10 mouse cellular contexts compared by ENCODE assay signal in genomic region chr15:83417407-83417806, GRCm38 (mm10). TPM values are rescaled to one million over a fixed set of nuclear protein-coding genes. Genes with fewer than 3 reads are reported as not detected.
DNase-seq lines count a peak whose midpoint lies in the region; ATAC-seq and TF ChIP-seq lines count a peak whose summit lies in the region.
"Had no signal": no experiment of that assay in that cellular context is flagged by ENCODE, and none has a peak within 500 bp of the region (broad histone marks: within the 10 kb centered on the region; RNA-seq: fewer than 3 reads in every experiment).

No protein-coding gene starts in this region.

- no peaks in the 10 kb centered on the region for H3K36me3 ChIP-seq in intestine, embryonic 14.5 days (ENCODE audit: control insufficient read depth, insufficient read depth, low read length)
- H3K36me3 ChIP-seq in intestine, postnatal 0 days (ENCODE audit: control insufficient read depth, insufficient read depth), result no peaks in the 10 kb centered on the region
- H3K36me3 ChIP-seq in myocyte (ENCODE audit: control insufficient read depth, insufficient read depth), result no peaks in the 10 kb centered on the region
- no peaks in the 10 kb centered on the region for H3K36me3 ChIP-seq in forebrain, embryonic 10.5 days (replicated peaks)
- no peaks in the 10 kb centered on the region for H3K36me3 ChIP-seq in hindbrain, postnatal 0 days (ENCODE audit: insufficient read depth, low read length)
- H3K36me3 ChIP-seq: embryonic facial prominence, embryonic 12.5 days; neural tube, embryonic 13.5 days had no signal

- no peak overlapping the region for H3ac ChIP-seq in myocyte (ENCODE audit: control insufficient read depth, insufficient read length)

- no peak for TF ChIP-seq POLR2A in myocyte (IDR thresholded peaks at IDR 0.05; ENCODE audit: insufficient read length, low read depth)

- peaks cover 99% of the 10 kb centered on the region for H3K79me2 ChIP-seq in myocyte (ENCODE audit: control insufficient read depth, insufficient read depth)

- no peak for TF ChIP-seq CTCF in intestine, postnatal 0 days (IDR thresholded peaks at IDR 0.05; ENCODE audit: low read depth)
- no peak for TF ChIP-seq CTCF in hindbrain, postnatal 0 days (IDR thresholded peaks at IDR 0.05; ENCODE audit: low read depth)

- 63% methylated on average over 7 of the region's 7 CpGs for WGBS in intestine, embryonic 14.5 days
- 64% methylated on average over 7 of the region's 7 CpGs for WGBS in intestine, postnatal 0 days
- 84% methylated on average over 7 of the region's 7 CpGs for WGBS in forebrain, embryonic 10.5 days
- 70% methylated on average over 7 of the region's 7 CpGs for whole genome bisulfite sequencing in hindbrain, postnatal 0 days

- no peaks in the 10 kb centered on the region for H3K9me3 ChIP-seq in intestine, embryonic 14.5 days (ENCODE audit: control insufficient read depth, low read length)
- no peaks in the 10 kb centered on the region for H3K9me3 ChIP-seq in intestine, postnatal 0 days (ENCODE audit: control insufficient read depth)
- H3K9me3 ChIP-seq in forebrain, embryonic 10.5 days, result no peaks in the 10 kb centered on the region
- no peaks in the 10 kb centered on the region for H3K9me3 ChIP-seq in hindbrain, postnatal 0 days (ENCODE audit: low read length)
- H3K9me3 ChIP-seq: embryonic facial prominence, embryonic 12.5 days; neural tube, embryonic 13.5 days had no signal

- no peaks in the 10 kb centered on the region for H3K27me3 ChIP-seq in intestine, embryonic 14.5 days (replicated peaks; ENCODE audit: control insufficient read depth, insufficient read depth, low read length)
- no peaks in the 10 kb centered on the region for H3K27me3 ChIP-seq in intestine, postnatal 0 days (replicated peaks; ENCODE audit: control insufficient read depth, insufficient read depth, low read length)
- H3K27me3 ChIP-seq in myocyte (ENCODE audit: control insufficient read depth, insufficient read depth, insufficient read length), result no peaks in the 10 kb centered on the region
- no peaks in the 10 kb centered on the region for H3K27me3 ChIP-seq in forebrain, embryonic 10.5 days (ENCODE audit: poor library complexity, severe bottlenecking)
- H3K27me3 ChIP-seq in hindbrain, postnatal 0 days (ENCODE audit: insufficient read depth, low read length), result no peaks in the 10 kb centered on the region
- H3K27me3 ChIP-seq: embryonic facial prominence, embryonic 12.5 days; neural tube, embryonic 13.5 days had no signal

- no peak overlapping the region for H3K4me3 ChIP-seq in intestine, embryonic 14.5 days (ENCODE audit: low read depth, low read length)
- no peak overlapping the region for H3K4me3 ChIP-seq in intestine, postnatal 0 days (ENCODE audit: low read depth, low read length)
- no peak overlapping the region for H3K4me3 ChIP-seq in myocyte
- H3K4me3 ChIP-seq in forebrain, embryonic 10.5 days, result no peak overlapping the region
- H3K4me3 ChIP-seq in hindbrain, postnatal 0 days (ENCODE audit: low read length), result no peak overlapping the region
- H3K4me3 ChIP-seq: embryonic facial prominence, embryonic 12.5 days; neural tube, embryonic 13.5 days had no signal

- ATAC-seq in intestine, embryonic 14.5 days (replicated peaks; ENCODE audit: low FRiP score, low TSS enrichment, low read depth), result no peak
- no peak for ATAC-seq in intestine, postnatal 0 days
- no peak for ATAC-seq in hindbrain, postnatal 0 days

- no peak overlapping the region for H3K4me2 ChIP-seq in intestine, embryonic 14.5 days (ENCODE audit: low read length)
- no peak overlapping the region for H3K4me2 ChIP-seq in intestine, postnatal 0 days (replicated peaks; ENCODE audit: low read depth)
- H3K4me2 ChIP-seq in myocyte (ENCODE audit: low read depth), result peak overlapping the region; percentile 69
- H3K4me2 ChIP-seq in hindbrain, postnatal 0 days (ENCODE audit: low read depth, low read length), result no peak overlapping the region
- H3K4me2 ChIP-seq: embryonic facial prominence, embryonic 12.5 days; neural tube, embryonic 13.5 days had no signal

- no peak overlapping the region for H3K9ac ChIP-seq in intestine, embryonic 14.5 days (ENCODE audit: low read length)
- no peak overlapping the region for H3K9ac ChIP-seq in intestine, postnatal 0 days (ENCODE audit: low read depth, low read length)
- H3K9ac ChIP-seq in hindbrain, postnatal 0 days (replicated peaks; ENCODE audit: low read length), result no peak overlapping the region
- H3K9ac ChIP-seq: embryonic facial prominence, embryonic 12.5 days; neural tube, embryonic 13.5 days had no signal

- no peak for DNase-seq in intestine, embryonic 14.5 days (ENCODE audit: low spot score)
- peak; percentile 35 for DNase-seq in adipocyte (ENCODE audit: low spot score)
- DNase-seq in frontal cortex, postnatal 10 days (ENCODE audit: low spot score in 2 of 2), result peak; percentile 34 to 49
- no peak for DNase-seq in forebrain, embryonic 10.5 days (ENCODE audit: extremely low spot score, low spot score)
- DNase-seq in hindbrain, postnatal 0 days (ENCODE audit: low spot score), result no peak
- DNase-seq: lung, postnatal 36 days had no signal

- H3K4me1 ChIP-seq in intestine, embryonic 14.5 days (replicated peaks; ENCODE audit: control insufficient read depth, insufficient read depth, low read length), result peaks cover 2% of the 10 kb centered on the region; the same call in 1 of the 2 replicates
- H3K4me1 ChIP-seq in intestine, postnatal 0 days (replicated peaks; ENCODE audit: control insufficient read depth, insufficient read depth, low read length), result no peaks in the 10 kb centered on the region
- no peaks in the 10 kb centered on the region for H3K4me1 ChIP-seq in forebrain, embryonic 10.5 days
- no peaks in the 10 kb centered on the region for H3K4me1 ChIP-seq in hindbrain, postnatal 0 days (ENCODE audit: insufficient read depth, low read length)
- H3K4me1 ChIP-seq: neural tube, embryonic 13.5 days had no signal

- H3K27ac ChIP-seq in intestine, embryonic 14.5 days (ENCODE audit: low read depth), result 0 out of 2 replicates have a peak overlapping the region, but pooled peaks have one; percentile 9
- no peak overlapping the region for H3K27ac ChIP-seq in intestine, postnatal 0 days (ENCODE audit: low read depth, low read length)
- H3K27ac ChIP-seq in forebrain, embryonic 10.5 days, result no peak overlapping the region
- H3K27ac ChIP-seq in hindbrain, postnatal 0 days, result no peak overlapping the region
- H3K27ac ChIP-seq: embryonic facial prominence, embryonic 12.5 days; neural tube, embryonic 13.5 days had no signal

TF ChIP-seq in myocyte, 11 proteins besides CTCF, POLR2A, EP300 and RAD21:
- TF ChIP-seq MYOD1 (IDR thresholded peaks at IDR 0.05; ENCODE audit: control insufficient read depth in 1 of 3, insufficient read length in 2 of 3, low read depth in 2 of 3) (no peak), MYOG (IDR thresholded peaks at IDR 0.05; ENCODE audit: control insufficient read depth in 1 of 3, insufficient read depth in 1 of 3, insufficient read length in 2 of 3, low read depth in 2 of 3) (no peak), USF1 (IDR thresholded peaks at IDR 0.05; ENCODE audit: low read depth) (no peak), POLR2AphosphoS2 (IDR thresholded peaks at IDR 0.05; ENCODE audit: insufficient read length, low read depth) (no peak), TCF3 (IDR thresholded peaks at IDR 0.05; ENCODE audit: insufficient read length, low read depth) (no peak), MAX (IDR thresholded peaks at IDR 0.05; ENCODE audit: low read depth) (no peak), E2F4 (IDR thresholded peaks at IDR 0.05; ENCODE audit: insufficient read depth) (no peak)

RNA-seq across cellular contexts. Expression of gene Pacsin2, which starts 47.0 kb away (rescaled TPM):
- polyA plus RNA-seq in intestine, embryonic 14.5 days (2014; fragmentation: Nextera tagmentation; extraction: Ambion mirVana), result 61.0 and 63.9 TPM in 2 replicates
- polyA plus RNA-seq in intestine, postnatal 0 days (2015; fragmentation: Nextera tagmentation; extraction: Ambion mirVana), result 40.9 and 47.3 TPM in 2 replicates
- polyA plus RNA-seq in myocyte (2012; fragmentation: generic; extraction: Trizol), result 122 TPM
- polyA plus RNA-seq in forebrain, embryonic 10.5 days (2016; fragmentation: Nextera tagmentation; extraction: Ambion mirVana), result 55.4 and 57.8 TPM in 2 replicates
- 18.7 and 19.5 TPM in 2 replicates for total RNA-seq in hindbrain, postnatal 0 days (2014; rRNA removed)
- polyA plus RNA-seq in hindbrain, postnatal 0 days (2015; fragmentation: Nextera tagmentation; extraction: Ambion mirVana), result 19.3 and 20.0 TPM in 2 replicates

Comparison
In these comparisons a context has a peak if more than half of its experiments do, and no peak if none do; other contexts are left out.
1. DNase-seq: peak in adipocyte (single experiment) and frontal cortex, postnatal 10 days (2 of 2); none in intestine, embryonic 14.5 days (single experiment), forebrain, embryonic 10.5 days (single experiment) and hindbrain, postnatal 0 days (single experiment).